In the genomic region with DNA sequence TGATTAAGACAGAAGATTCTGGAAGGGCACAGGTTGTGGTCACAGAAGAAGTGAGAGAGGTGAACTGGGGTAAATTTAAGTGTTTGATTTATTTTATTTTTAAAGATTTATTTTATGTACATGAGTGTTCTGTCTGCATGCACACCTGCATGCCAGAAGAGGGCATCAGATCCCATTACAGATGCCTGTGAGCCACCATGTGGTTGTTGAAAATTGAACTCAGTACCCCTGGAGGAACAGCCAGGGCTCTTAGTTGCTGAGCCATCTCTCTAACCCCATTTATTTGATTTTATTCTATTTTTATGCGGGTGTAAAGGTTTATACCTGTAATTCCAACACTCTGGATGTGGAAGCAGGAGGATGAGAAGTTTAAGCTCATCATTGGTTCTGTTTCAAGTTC, we compare ENCODE assay signal across 13 mouse cellular contexts.
"Had no signal": no experiment of that assay in that cellular context is flagged by ENCODE, and none has a peak within 500 bp of the region (broad histone marks: within the 10 kb centered on the region; RNA-seq: fewer than 3 reads in every experiment).

No protein-coding gene starts in this region.

- H3K9ac ChIP-seq: limb, embryonic 13.5 days; lung, embryonic 15.5 days; midbrain, embryonic 12.5 days; neural tube, embryonic 12.5 days had no signal

- H3K4me1 ChIP-seq: limb, embryonic 13.5 days; lung, embryonic 15.5 days; neural tube, embryonic 12.5 days had no signal

- H3K27me3 ChIP-seq: limb, embryonic 13.5 days; lung, embryonic 15.5 days had no signal

- H3K36me3 ChIP-seq: limb, embryonic 13.5 days; lung, embryonic 15.5 days; midbrain, embryonic 12.5 days; neural tube, embryonic 12.5 days had no signal

- H3K4me3 ChIP-seq: limb, embryonic 13.5 days; lung, embryonic 15.5 days; megakaryocyte, embryonic 14.5 days; midbrain, embryonic 12.5 days; neural tube, embryonic 12.5 days had no signal

- H3K27ac ChIP-seq: limb, embryonic 13.5 days; lung, embryonic 15.5 days; macrophage; midbrain, embryonic 12.5 days; neural tube, embryonic 12.5 days had no signal

- DNase-seq: kidney, adult 11 months; kidney, postnatal 14 days; layer of hippocampus, postnatal 36 days; left cerebral cortex, postnatal 4 days; lung, postnatal 14 days; thymus, adult 2 months; thymus, postnatal 25 days had no signal

- H3K4me2 ChIP-seq: limb, embryonic 13.5 days; lung, embryonic 15.5 days; midbrain, embryonic 12.5 days; neural tube, embryonic 12.5 days had no signal

- H3K9me3 ChIP-seq: limb, embryonic 13.5 days; lung, embryonic 15.5 days; midbrain, embryonic 12.5 days; neural tube, embryonic 12.5 days had no signal
